Mouse (Mus musculus): ENCODE data around the gene Fgfr2.

The Fgfr2 gene

DNA sequence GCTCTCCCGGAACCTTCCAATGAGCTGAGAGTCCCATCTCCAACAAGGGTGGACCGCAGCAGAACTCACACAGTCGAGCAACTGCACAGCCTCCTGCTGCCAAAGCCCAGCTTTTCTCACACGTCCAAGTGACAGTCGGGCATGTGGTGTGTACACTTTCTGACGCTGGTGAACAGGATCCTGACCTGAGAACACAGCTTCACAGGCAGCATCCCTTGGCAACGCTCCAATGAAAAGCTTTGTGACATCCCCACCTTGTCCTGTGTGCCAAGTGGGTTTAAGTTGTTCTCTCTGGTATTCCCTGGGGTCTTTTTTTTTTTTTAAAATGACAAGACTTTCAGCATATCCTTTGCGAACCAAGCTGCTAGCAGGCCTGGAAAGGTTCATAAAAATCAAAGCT lies 886.4 kb downstream of the Fgfr2 start:
- DNase-seq (ENCODE audit: low read depth, low spot score): no peak

- DNase-seq (ENCODE audit: low read depth, low spot score): no peak
Measured at GRCm38 (mm10) chr7:132234250-132234649, 888.9 kb downstream of the Fgfr2 start.

GRCm38 (mm10) chr7:132233732-132234131 lies 889.4 kb downstream of the Fgfr2 start:
- no peak for DNase-seq (ENCODE audit: low read depth, low spot score)

- DNase-seq (ENCODE audit: low read depth, low spot score): no peak
Measured at GRCm38 (mm10) chr7:132232937-132233336, 890.2 kb downstream of the Fgfr2 start.

GRCm38 (mm10) chr7:132231476-132231875 lies 891.7 kb downstream of the Fgfr2 start:
- DNase-seq (ENCODE audit: low read depth, low spot score): no peak

DNA sequence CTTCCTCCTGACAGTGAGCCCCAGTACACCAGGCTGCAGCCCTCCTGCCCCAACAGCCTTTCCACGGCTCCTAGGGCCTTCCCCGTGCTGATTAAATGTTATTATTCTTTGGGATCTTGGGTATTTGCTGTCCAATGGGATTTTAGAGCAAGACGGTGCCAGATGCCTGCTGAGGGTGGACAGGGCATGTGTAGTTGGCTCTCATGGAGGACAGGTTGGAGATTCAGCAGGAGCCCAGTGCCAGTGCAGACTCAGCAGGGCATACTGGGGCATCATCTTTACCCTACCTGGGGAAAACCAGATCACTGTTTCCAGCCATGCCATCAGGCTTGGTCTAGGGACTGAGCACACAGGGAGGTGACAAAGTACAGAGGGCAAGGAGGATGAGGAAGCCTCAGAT lies 892.2 kb downstream of the Fgfr2 start:
- no peak for DNase-seq (ENCODE audit: low read depth, low spot score)

DNA sequence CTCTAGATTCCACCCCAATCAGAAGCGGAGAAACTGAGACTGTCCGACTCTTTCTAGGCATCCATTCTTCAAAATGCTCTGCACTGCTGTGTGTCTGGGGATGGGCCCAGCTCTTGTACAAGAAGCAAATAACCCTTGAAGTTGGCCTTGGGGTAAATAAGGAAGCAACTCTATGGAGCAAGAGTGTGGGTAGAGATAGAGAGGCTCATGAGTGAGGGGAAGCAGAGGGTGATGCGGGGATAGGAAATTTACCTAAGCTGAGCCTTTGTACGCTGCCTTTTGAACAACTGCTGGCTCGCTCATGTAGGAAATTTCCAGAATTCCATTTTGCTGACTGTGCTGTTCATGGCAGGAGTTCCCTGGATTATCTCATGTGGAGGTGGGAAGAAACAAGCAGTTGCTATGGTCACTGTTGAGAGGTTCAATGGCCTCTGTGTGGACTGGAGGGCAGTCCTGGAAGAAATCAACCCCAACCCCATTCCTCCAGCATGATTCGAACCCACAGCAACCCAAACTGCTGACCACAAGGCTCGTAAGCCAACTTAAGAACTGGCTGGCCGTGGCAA lies 896.0 kb downstream of the Fgfr2 start:
- no peak for DNase-seq (ENCODE audit: low read depth, low spot score)

- peak; percentile 59 for DNase-seq (ENCODE audit: low read depth, low spot score)
Measured at GRCm38 (mm10) chr7:132226379-132227074, 896.6 kb downstream of the Fgfr2 start.

GRCm38 (mm10) chr7:132223452-132224141 lies 899.6 kb downstream of the Fgfr2 start:
- no peak for DNase-seq (ENCODE audit: low read depth, low spot score)

DNA sequence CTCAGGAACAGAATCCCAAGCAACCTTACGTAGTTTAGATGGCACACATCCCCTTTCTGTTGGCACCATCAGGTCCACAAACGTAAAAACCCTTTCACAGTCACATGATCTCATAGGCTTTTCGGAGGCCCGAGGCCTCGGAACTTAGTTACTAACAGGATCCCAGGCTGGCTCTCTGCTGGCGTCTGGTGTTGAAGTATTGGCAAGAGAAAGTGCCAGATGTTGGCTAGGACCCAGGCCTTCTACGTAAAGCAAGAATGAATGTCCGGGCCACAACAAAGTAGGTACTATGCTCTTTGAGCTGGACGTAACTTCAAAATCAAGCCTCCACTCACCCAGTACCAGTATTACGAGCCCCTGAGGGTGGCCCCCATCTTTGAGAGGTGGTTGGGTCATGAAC lies 909.1 kb downstream of the Fgfr2 start:
- DNase-seq (ENCODE audit: low read depth, low spot score): no peak

GRCm38 (mm10) chr7:132213460-132213859 lies 909.7 kb downstream of the Fgfr2 start:
- DNase-seq (ENCODE audit: low read depth, low spot score): no peak

DNA sequence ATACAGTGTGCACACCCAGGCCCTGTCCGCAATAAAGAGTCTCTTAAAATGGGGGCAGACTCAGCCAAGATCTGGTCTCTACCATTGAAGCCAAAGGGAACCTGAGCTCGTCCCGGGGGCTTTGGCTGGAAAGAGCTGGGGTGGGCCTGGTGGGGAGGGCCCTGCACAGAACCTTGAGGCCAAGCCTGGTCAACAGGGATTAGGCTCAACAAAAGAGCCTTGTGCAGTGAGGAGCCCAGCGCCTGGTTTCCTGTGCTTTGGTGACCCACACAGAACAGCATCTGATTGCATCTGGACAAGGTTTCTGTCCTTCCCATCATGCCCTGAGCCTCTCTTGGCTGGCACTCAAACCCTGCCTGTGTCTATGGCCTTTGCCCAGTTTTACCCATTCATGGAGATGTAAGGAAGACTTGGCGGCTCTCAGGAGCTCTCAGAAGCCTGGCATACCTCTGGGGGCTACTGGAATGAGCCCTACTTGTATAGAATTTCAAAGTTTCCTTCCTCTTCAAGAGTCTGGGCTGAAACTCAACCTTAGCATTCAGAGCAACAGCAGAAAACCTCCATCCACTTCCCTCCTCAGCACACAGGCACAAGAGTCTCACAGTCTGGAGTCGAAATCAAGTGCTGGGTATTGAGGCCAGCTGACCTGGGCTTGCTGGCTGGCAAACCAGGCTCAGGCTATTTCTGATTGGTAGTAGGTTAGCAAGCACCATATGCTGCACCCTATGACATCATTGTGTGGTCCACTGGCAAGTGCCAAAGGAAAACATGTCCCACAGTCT lies 911.0 kb downstream of the Fgfr2 start:
- no peak for DNase-seq (ENCODE audit: low read depth, low spot score)

GRCm38 (mm10) chr7:132210616-132211015 lies 912.5 kb downstream of the Fgfr2 start:
- DNase-seq (ENCODE audit: low read depth, low spot score): no peak

- peak; percentile 87 for DNase-seq (ENCODE audit: low read depth, low spot score)
Measured at GRCm38 (mm10) chr7:132208946-132209651, 914.1 kb downstream of the Fgfr2 start.

- DNase-seq (ENCODE audit: low read depth, low spot score): no peak
Measured at GRCm38 (mm10) chr7:132204073-132204612, 919.0 kb downstream of the Fgfr2 start.

GRCm38 (mm10) chr7:132199686-132200085 lies 923.5 kb downstream of the Fgfr2 start:
- no peak for DNase-seq (ENCODE audit: low read depth, low spot score)

GRCm38 (mm10) chr7:132198806-132199205 lies 924.3 kb downstream of the Fgfr2 start:
- no peak for DNase-seq (ENCODE audit: low read depth, low spot score)

- no peak for DNase-seq (ENCODE audit: low read depth, low spot score)
Measured at GRCm38 (mm10) chr7:132197817-132198475, 925.2 kb downstream of the Fgfr2 start.

- DNase-seq (ENCODE audit: low read depth, low spot score): no peak
Measured at GRCm38 (mm10) chr7:132196581-132196980, 926.6 kb downstream of the Fgfr2 start.

- DNase-seq (ENCODE audit: low read depth, low spot score): no peak
Measured at GRCm38 (mm10) chr7:132193606-132194005, 929.5 kb downstream of the Fgfr2 start.

GRCm38 (mm10) chr7:132187456-132187855 lies 935.7 kb downstream of the Fgfr2 start:
- no peak for DNase-seq (ENCODE audit: low read depth, low spot score)
